In genomic region chr1:28328539-28328938, GRCm38 (mm10) we compare ENCODE assay signal across 21 mouse cellular contexts.
A peak's percentile ranks its signal among the peaks of the same experiment; 100 is the strongest.
DNase-seq lines count a peak whose midpoint lies in the region; ATAC-seq and TF ChIP-seq lines count a peak whose summit lies in the region.
"Had no signal": no experiment of that assay in that cellular context is flagged by ENCODE, and none has a peak within 500 bp of the region (broad histone marks: within the 10 kb centered on the region; RNA-seq: fewer than 3 reads in every experiment).

No protein-coding gene starts in this region.

- ATAC-seq in heart, embryonic 12.5 days (ENCODE audit: insufficient number of reproducible peaks, low FRiP score): 0 out of 2 replicates have a peak, but pooled peaks have one; percentile 33
- ATAC-seq in lung, embryonic 15.5 days (ENCODE audit: borderline replicate concordance, extremely low read depth, low FRiP score, low TSS enrichment): peak; percentile 99
- ATAC-seq in intestine, embryonic 14.5 days (replicated peaks; ENCODE audit: low FRiP score, low TSS enrichment, low read depth): peak; percentile 68; the same call in 1 of the 2 replicates
- peak; percentile 93 for ATAC-seq in stomach, embryonic 16.5 days (ENCODE audit: insufficient read depth, low FRiP score)
- ATAC-seq: forebrain, postnatal 0 days had no signal

- no peak for TF ChIP-seq CTCF in lung, adult 2 months (IDR thresholded peaks at IDR 0.05; ENCODE audit: insufficient read depth, low read length)

- 43% methylated on average over 6 of the region's 6 CpGs for WGBS in heart, embryonic 12.5 days
- 24% methylated on average over 6 of the region's 6 CpGs for WGBS in lung, embryonic 15.5 days
- WGBS in lung, adult 2 months: 34% methylated on average over 6 of the region's 6 CpGs
- WGBS in intestine, embryonic 14.5 days: 22% methylated on average over 6 of the region's 6 CpGs
- 29% methylated on average over 6 of the region's 6 CpGs for WGBS in stomach, embryonic 16.5 days

- H3K36me3 ChIP-seq in heart, embryonic 12.5 days: no peaks in the 10 kb centered on the region
- H3K36me3 ChIP-seq in lung, embryonic 15.5 days: no peaks in the 10 kb centered on the region
- no peaks in the 10 kb centered on the region for H3K36me3 ChIP-seq in intestine, embryonic 14.5 days (ENCODE audit: control insufficient read depth, insufficient read depth, low read length)
- no peaks in the 10 kb centered on the region for H3K36me3 ChIP-seq in stomach, embryonic 16.5 days (ENCODE audit: control insufficient read depth, insufficient read depth, low read length)
- H3K36me3 ChIP-seq: embryonic facial prominence, embryonic 13.5 days; hindbrain, embryonic 10.5 days; limb, embryonic 12.5 days; neural tube, embryonic 12.5 days had no signal

- no peak for DNase-seq in heart, postnatal 4 days
- DNase-seq in lung, adult 2 months: no peak
- peak; percentile 55 for DNase-seq in intestine, embryonic 14.5 days (ENCODE audit: low spot score)
- no peak for DNase-seq in right cerebral cortex, postnatal 36 days (ENCODE audit: low spot score in 2 of 2)
- DNase-seq in liver: no peak
- DNase-seq: cerebellum, adult 8-10 months; forebrain, postnatal 0 days; right cerebral cortex, adult 18-20 months; thymus, adult 2 months had no signal

- H3K4me2 ChIP-seq in heart, embryonic 12.5 days: no peak overlapping the region
- peak overlapping the region; percentile 33 for H3K4me2 ChIP-seq in lung, embryonic 15.5 days
- peak overlapping the region; percentile 34 for H3K4me2 ChIP-seq in intestine, embryonic 14.5 days (ENCODE audit: low read length)
- peak overlapping the region; percentile 34; the same call in 1 of the 2 replicates for H3K4me2 ChIP-seq in stomach, embryonic 16.5 days (ENCODE audit: low read depth, low read length)
- H3K4me2 ChIP-seq: embryonic facial prominence, embryonic 13.5 days; heart, embryonic 11.5 days; limb, embryonic 12.5 days; midbrain, embryonic 11.5 days; neural tube, embryonic 12.5 days had no signal

- H3K27me3 ChIP-seq in heart, embryonic 12.5 days (replicated peaks): no peaks in the 10 kb centered on the region
- H3K27me3 ChIP-seq in lung, embryonic 15.5 days: no peaks in the 10 kb centered on the region
- H3K27me3 ChIP-seq in intestine, embryonic 14.5 days (replicated peaks; ENCODE audit: control insufficient read depth, insufficient read depth, low read length): no peaks in the 10 kb centered on the region
- no peaks in the 10 kb centered on the region for H3K27me3 ChIP-seq in stomach, embryonic 16.5 days (ENCODE audit: control insufficient read depth, insufficient read depth, low read length)
- H3K27me3 ChIP-seq: CH12.LX; embryonic facial prominence, embryonic 13.5 days; limb, embryonic 12.5 days; neural tube, embryonic 12.5 days had no signal

- TF ChIP-seq POLR2A in lung, adult 2 months (IDR thresholded peaks at IDR 0.05; ENCODE audit: borderline replicate concordance, extremely low read depth, low read depth, low read length): no peak

- H3K27ac ChIP-seq in heart, embryonic 12.5 days (ENCODE audit: poor library complexity, severe bottlenecking): no peak overlapping the region
- peak overlapping the region; percentile 75 for H3K27ac ChIP-seq in lung, embryonic 15.5 days
- H3K27ac ChIP-seq in intestine, embryonic 14.5 days (ENCODE audit: low read depth): peak overlapping the region; percentile 77
- H3K27ac ChIP-seq in stomach, embryonic 16.5 days (ENCODE audit: low read length): peak overlapping the region; percentile 65; the same call in 1 of the 2 replicates
- H3K27ac ChIP-seq: embryonic facial prominence, embryonic 13.5 days; hindbrain, embryonic 10.5 days; limb, embryonic 12.5 days; liver, embryonic 14.5 days; macrophage; neural tube, embryonic 12.5 days had no signal

- H3K4me3 ChIP-seq in heart, embryonic 12.5 days: no peak overlapping the region
- no peak overlapping the region for H3K4me3 ChIP-seq in lung, embryonic 15.5 days
- H3K4me3 ChIP-seq in lung, adult 2 months (replicated peaks; ENCODE audit: extremely low read depth, low read depth, low read length): no peak overlapping the region
- no peak overlapping the region for H3K4me3 ChIP-seq in intestine, embryonic 14.5 days (ENCODE audit: low read depth, low read length)
- H3K4me3 ChIP-seq in stomach, embryonic 16.5 days (replicated peaks; ENCODE audit: low read length): no peak overlapping the region
- H3K4me3 ChIP-seq: embryonic facial prominence, embryonic 13.5 days; hindbrain, embryonic 10.5 days; limb, embryonic 12.5 days; neural tube, embryonic 12.5 days had no signal

- no peak overlapping the region for H3K9ac ChIP-seq in heart, embryonic 12.5 days
- H3K9ac ChIP-seq in lung, embryonic 15.5 days: no peak overlapping the region
- H3K9ac ChIP-seq in intestine, embryonic 14.5 days (ENCODE audit: low read length): no peak overlapping the region
- H3K9ac ChIP-seq in stomach, embryonic 16.5 days (ENCODE audit: low read length): no peak overlapping the region
- H3K9ac ChIP-seq: embryonic facial prominence, embryonic 13.5 days; forebrain, postnatal 0 days; limb, embryonic 12.5 days; liver, embryonic 14.5 days; neural tube, embryonic 12.5 days had no signal

- no peaks in the 10 kb centered on the region for H3K9me3 ChIP-seq in heart, embryonic 12.5 days (replicated peaks)
- H3K9me3 ChIP-seq in lung, embryonic 15.5 days: no peaks in the 10 kb centered on the region
- no peaks in the 10 kb centered on the region for H3K9me3 ChIP-seq in intestine, embryonic 14.5 days (ENCODE audit: control insufficient read depth, low read length)
- H3K9me3 ChIP-seq in stomach, embryonic 16.5 days (replicated peaks; ENCODE audit: control insufficient read depth, low read length): no peaks in the 10 kb centered on the region
- H3K9me3 ChIP-seq: embryonic facial prominence, embryonic 13.5 days; hindbrain, embryonic 10.5 days; limb, embryonic 12.5 days; neural tube, embryonic 12.5 days had no signal

- H3K4me1 ChIP-seq in heart, embryonic 12.5 days (replicated peaks): no peaks in the 10 kb centered on the region
- no peaks in the 10 kb centered on the region for H3K4me1 ChIP-seq in lung, embryonic 15.5 days
- H3K4me1 ChIP-seq in lung, adult 2 months (ENCODE audit: control insufficient read depth, insufficient read depth, low read length): no peaks in the 10 kb centered on the region
- H3K4me1 ChIP-seq in intestine, embryonic 14.5 days (replicated peaks; ENCODE audit: control insufficient read depth, insufficient read depth, low read length): no peaks in the 10 kb centered on the region
- no peaks in the 10 kb centered on the region for H3K4me1 ChIP-seq in stomach, embryonic 16.5 days (ENCODE audit: control insufficient read depth, insufficient read depth, low read length)
- H3K4me1 ChIP-seq: embryonic facial prominence, embryonic 13.5 days; hindbrain, embryonic 10.5 days; limb, embryonic 12.5 days; neural tube, embryonic 12.5 days had no signal

Comparison
In these comparisons a context has a peak if more than half of its experiments do, and no peak if none do; other contexts are left out.
1. ATAC-seq: peak in every context shown above with its lines; median percentile 99 in lung, embryonic 15.5 days; 93 in stomach, embryonic 16.5 days; 68 in intestine, embryonic 14.5 days; 33 in heart, embryonic 12.5 days.